Mouse (Mus musculus) neural tube, embryonic 14.5 days (tissue): ENCODE measurements around the gene Nos3. TPM values are rescaled to one million over a fixed set of nuclear protein-coding genes. Genes with fewer than 3 reads are reported as not detected.
A peak's percentile ranks its signal among the peaks of the same experiment; 100 is the strongest.

Experiments used
- ATAC-seq: fragments of 200-750 bp; cut with Nextera tagmentation; 2 replicates; pipeline ENCODE4 v1.8.0; 2017; ENCODE audit warnings: low read depth, mild to moderate bottlenecking, moderate TSS enrichment, moderate library complexity
- H3K27ac ChIP-seq: fragments of 300-500 bp; sonication (generic); 2 replicates; pipeline ENCODE4 v1.5.1; 2014; ENCODE audit warnings: low read depth, mild to moderate bottlenecking, control low read depth, low read length, moderate library complexity, mixed read lengths
- H3K27me3 ChIP-seq: fragments of 300-500 bp; sonication (generic); 2 replicates; pipeline ENCODE4 v1.6.1; 2014; ENCODE audit warnings: low read length; ENCODE audit not compliant: control insufficient read depth, insufficient read depth
- H3K36me3 ChIP-seq: fragments of 300-500 bp; sonication (generic); 2 replicates; pipeline ENCODE4 v1.6.1; 2014; ENCODE audit warnings: low read length, mixed read lengths; ENCODE audit not compliant: control insufficient read depth, insufficient read depth
- H3K4me1 ChIP-seq: fragments of 300-500 bp; sonication (generic); 2 replicates; pipeline ENCODE4 v1.6.1; 2014; ENCODE audit warnings: low read length; ENCODE audit not compliant: control insufficient read depth, insufficient read depth
- H3K4me2 ChIP-seq: fragments of 300-500 bp; sonication (generic); 2 replicates; pipeline ENCODE4 v1.6.1; 2014; ENCODE audit warnings: mild to moderate bottlenecking, low read depth, low read length, control low read depth
- H3K4me3 ChIP-seq: fragments of 300-500 bp; sonication (generic); 2 replicates; pipeline ENCODE4 v1.5.1; 2014; ENCODE audit warnings: low read depth, low read length, control low read depth, mixed read lengths
- H3K9ac ChIP-seq: fragments of 300-500 bp; sonication (generic); replicated peaks from 2 replicates; pipeline ENCODE4 v1.6.1; 2014; ENCODE audit warnings: low read depth, mild to moderate bottlenecking, control low read depth, low read length, mixed read lengths
- H3K9me3 ChIP-seq: fragments of 300-500 bp; sonication (generic); 2 replicates; pipeline ENCODE4 v1.6.1; 2016; ENCODE audit warnings: low read length; ENCODE audit not compliant: control insufficient read depth
- WGBS: fragments of 180-500 bp; shearing (Covaris S2); extraction: QIAGEN DNeasy Blood & Tissue Kit; methylation state at CpG from one replicate; pipeline ENCODE4 v1.1.7; 2014; 5-methylcytosine and 5-hydroxymethylcytosine counted together
- polyA plus RNA-seq: library from polyadenylated mRNA; unstranded; fragments of >200 nt; fragmentation: Nextera tagmentation; extraction: Ambion mirVana; gene quantifications from 2 replicates; pipeline ENCODE4 v1.2.1, GENCODE M21; 2014

Gene Nos3
- polyA plus RNA-seq, 1 experiment from 2014 or later: 4.2 TPM

DNA sequence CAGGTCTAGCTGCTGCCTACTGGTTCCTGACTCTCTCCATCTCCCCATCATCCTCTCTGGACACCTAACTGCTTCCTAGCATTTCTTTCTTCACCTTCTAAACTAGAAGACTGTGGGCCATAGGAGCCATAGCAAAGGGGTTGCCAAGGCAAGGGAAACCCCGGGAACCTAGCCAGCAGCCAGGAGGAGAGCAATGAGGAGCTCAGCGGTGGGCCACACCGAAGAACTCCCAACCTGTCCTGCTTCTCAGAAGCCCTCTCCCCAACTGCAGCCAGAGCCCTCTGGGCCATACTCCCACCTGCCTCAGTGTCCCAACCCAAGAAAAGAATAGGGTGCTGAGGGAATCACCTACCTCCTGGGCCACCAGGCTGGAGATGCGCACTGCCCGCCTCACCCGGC, 35.8 kb upstream of the Nos3 start:
- peak overlapping the region; percentile 20; the same call in 1 of the 2 replicates for H3K4me3 ChIP-seq
- peaks cover 20% of the 10 kb centered on the region for H3K4me1 ChIP-seq
- H3K27ac ChIP-seq: peak overlapping the region; percentile 74
- no peak for ATAC-seq
- H3K9ac ChIP-seq: peak overlapping the region; percentile 48
- peak overlapping the region; percentile 52 for H3K4me2 ChIP-seq
- WGBS: 53% methylated on average over 6 of the region's 6 CpGs
- H3K27me3 ChIP-seq: no peaks in the 10 kb centered on the region
- no peaks in the 10 kb centered on the region for H3K9me3 ChIP-seq
- H3K36me3 ChIP-seq: peaks cover 14% of the 10 kb centered on the region

- H3K27me3 ChIP-seq: no peaks in the 10 kb centered on the region
- H3K9ac ChIP-seq: peak overlapping the region; percentile 48
- peak; percentile 90 for ATAC-seq
- peaks cover 9% of the 10 kb centered on the region for H3K36me3 ChIP-seq
- peak overlapping the region; percentile 52 for H3K4me2 ChIP-seq
- WGBS: 3% methylated on average over 24 of the region's 27 CpGs
- no peaks in the 10 kb centered on the region for H3K9me3 ChIP-seq
- H3K4me3 ChIP-seq: peak overlapping the region; percentile 20; the same call in 1 of the 2 replicates
- peak overlapping the region; percentile 74 for H3K27ac ChIP-seq
- peaks cover 20% of the 10 kb centered on the region for H3K4me1 ChIP-seq
Observed at GRCm38 (mm10) chr5:24329212-24329964, 35.2 kb upstream of the Nos3 start.

- H3K4me1 ChIP-seq: peaks cover 20% of the 10 kb centered on the region
- H3K4me3 ChIP-seq: no peak overlapping the region
- 31% methylated on average over 5 of the region's 5 CpGs for WGBS
- no peaks in the 10 kb centered on the region for H3K9me3 ChIP-seq
- H3K4me2 ChIP-seq: peak overlapping the region; percentile 52; the same call in 1 of the 2 replicates
- H3K27ac ChIP-seq: peak overlapping the region; percentile 74
- peaks cover 5% of the 10 kb centered on the region for H3K36me3 ChIP-seq
- H3K9ac ChIP-seq: peak overlapping the region; percentile 48; the same call in 1 of the 2 replicates
- ATAC-seq: no peak; the same call in 1 of the 2 replicates
- H3K27me3 ChIP-seq: no peaks in the 10 kb centered on the region
Observed at GRCm38 (mm10) chr5:24329965-24330298, 34.7 kb upstream of the Nos3 start.

- H3K9me3 ChIP-seq: no peaks in the 10 kb centered on the region
- no peak overlapping the region for H3K4me2 ChIP-seq
- peaks cover 28% of the 10 kb centered on the region for H3K4me1 ChIP-seq
- no peaks in the 10 kb centered on the region for H3K27me3 ChIP-seq
- ATAC-seq: no peak
- 83% methylated on average over 4 of the region's 4 CpGs for WGBS
- H3K27ac ChIP-seq: no peak overlapping the region
- H3K4me3 ChIP-seq: no peak overlapping the region
- no peaks in the 10 kb centered on the region; the same call in 1 of the 2 replicates for H3K36me3 ChIP-seq
- no peak overlapping the region for H3K9ac ChIP-seq
Observed at GRCm38 (mm10) chr5:24332401-24332800, 32.2 kb upstream of the Nos3 start.

DNA sequence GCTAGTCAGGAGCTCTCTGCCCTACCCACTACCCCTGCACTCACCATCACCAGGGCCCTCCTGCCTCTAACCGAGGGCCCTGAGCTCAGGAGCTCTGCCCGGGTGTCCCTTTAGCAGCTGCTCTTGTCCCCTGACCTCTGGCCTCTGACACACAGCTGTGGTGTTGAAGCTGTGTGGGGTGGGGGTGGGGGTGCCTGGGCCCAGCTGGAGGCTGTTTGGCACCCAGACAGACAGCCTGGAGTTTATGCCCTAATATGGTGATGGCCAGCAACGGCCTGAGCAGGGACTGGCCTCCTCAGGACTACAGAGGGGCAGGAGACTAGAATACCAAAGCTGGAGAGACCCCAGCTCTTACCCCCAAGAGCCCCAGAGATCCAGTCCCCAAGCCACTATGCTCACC, 29.9 kb upstream of the Nos3 start:
- no peak overlapping the region for H3K4me2 ChIP-seq
- H3K36me3 ChIP-seq: no peaks in the 10 kb centered on the region; the same call in 1 of the 2 replicates
- no peak overlapping the region for H3K27ac ChIP-seq
- ATAC-seq: no peak
- no peaks in the 10 kb centered on the region for H3K9me3 ChIP-seq
- H3K27me3 ChIP-seq: no peaks in the 10 kb centered on the region
- H3K4me3 ChIP-seq: no peak overlapping the region
- no peak overlapping the region for H3K9ac ChIP-seq
- peaks cover 14% of the 10 kb centered on the region for H3K4me1 ChIP-seq
- 33% methylated on average over 3 of the region's 3 CpGs for WGBS

GRCm38 (mm10) chr5:24335888-24336511, 28.6 kb upstream of the Nos3 start:
- ATAC-seq: peak; percentile 90
- H3K36me3 ChIP-seq: no peaks in the 10 kb centered on the region; the same call in 1 of the 2 replicates
- H3K9ac ChIP-seq: no peak overlapping the region
- 13% methylated on average over 3 of the region's 3 CpGs for WGBS
- H3K4me2 ChIP-seq: no peak overlapping the region
- H3K4me1 ChIP-seq: peaks cover 8% of the 10 kb centered on the region
- H3K27ac ChIP-seq: peak overlapping the region; percentile 41; the same call in 1 of the 2 replicates
- no peaks in the 10 kb centered on the region for H3K27me3 ChIP-seq
- no peaks in the 10 kb centered on the region for H3K9me3 ChIP-seq
- H3K4me3 ChIP-seq: no peak overlapping the region

- Histone ChIP-seq H3K9me3 (no peaks in the 10 kb centered on the region), H3K4me1 (peaks cover 8% of the 10 kb centered on the region), H3K27ac (no peak overlapping the region), H3K36me3 (no peaks in the 10 kb centered on the region), H3K9ac (no peak overlapping the region), H3K4me3 (no peak overlapping the region), H3K4me2 (no peak overlapping the region), H3K27me3 (no peaks in the 10 kb centered on the region)
- ATAC-seq: no peak; the same call in 1 of the 2 replicates
- 41% methylated on average over 9 of the region's 9 CpGs for WGBS
Observed at GRCm38 (mm10) chr5:24337366-24337765, 27.2 kb upstream of the Nos3 start.

GRCm38 (mm10) chr5:24337821-24338220, 26.8 kb upstream of the Nos3 start:
- Histone ChIP-seq H3K9me3 (no peaks in the 10 kb centered on the region), H3K4me2 (no peak overlapping the region), H3K4me1 (peaks cover 9% of the 10 kb centered on the region), H3K4me3 (no peak overlapping the region), H3K27me3 (no peaks in the 10 kb centered on the region), H3K36me3 (no peaks in the 10 kb centered on the region), H3K27ac (no peak overlapping the region), H3K9ac (no peak overlapping the region)
- no peak for ATAC-seq
- WGBS: 70% methylated on average over 2 of the region's 2 CpGs
